Mouse (Mus musculus) activated CD4-positive, CD25-positive, alpha-beta regulatory T cell, adult 9 weeks (primary cell): ENCODE data around the gene Pqbp1. TPM values are rescaled to one million over a fixed set of nuclear protein-coding genes. Genes with fewer than 3 reads are reported as not detected.

ENCODE experiments used
- polyA plus RNA-seq: library from polyadenylated mRNA; unstranded; fragments of 100-300 nt; shearing (Covaris generic); gene quantifications from one replicate; pipeline ENCODE4 v1.2.1, GENCODE M21; 2017

The Pqbp1 gene
- polyA plus RNA-seq, result 155 TPM

GRCm38 (mm10) chrX:7898880-7899874, at the start of gene Pqbp1, which contains the start of gene Timm17b:
Gene Pqbp1, minus strand, starts transcription at chrX:7899269.
Gene Timm17b, plus strand, starts transcription at chrX:7899357.

GRCm38 (mm10) chrX:7947108-7947899, 48.2 kb upstream of the Pqbp1 start, which contains the start of gene Hdac6:
Gene Hdac6, minus strand, starts transcription at chrX:7947889.

GRCm38 (mm10) chrX:7928270-7928790, 29.3 kb upstream of the Pqbp1 start, which contains the start of gene Eras:
Gene Eras, minus strand, starts transcription at chrX:7928607.

GRCm38 (mm10) chrX:7919601-7920383, 20.7 kb upstream of the Pqbp1 start, which contains the start of gene Pcsk1n:
Gene Pcsk1n, plus strand, starts transcription at chrX:7919822.

GRCm38 (mm10) chrX:7909242-7909641, 10.2 kb upstream of the Pqbp1 start, which contains the start of gene Gm10490:
Gene Gm10490, plus strand, starts transcription at chrX:7909542.

GRCm38 (mm10) chrX:7907735-7908134, 8.7 kb upstream of the Pqbp1 start, which contains the start of gene Gm10491:
Gene Gm10491, minus strand, starts transcription at chrX:7907835.

GRCm38 (mm10) chrX:7883841-7884567, 15.1 kb downstream of the Pqbp1 start, which contains the start of gene Slc35a2:
Gene Slc35a2, plus strand, starts transcription at chrX:7884028.

GRCm38 (mm10) chrX:7878007-7878419, 21.1 kb downstream of the Pqbp1 start, which contains the start of gene Pim2:
Gene Pim2, plus strand, starts transcription at chrX:7878262.

Other genes with a start within 250 kb of the Pqbp1 start
- 35.1 TPM for gene Prickle3, start 242.0 kb downstream of the Pqbp1 start, polyA plus RNA-seq
- gene Plp2, start 227.9 kb downstream of the Pqbp1 start, polyA plus RNA-seq, result 130 TPM
- gene Magix, start 218.0 kb downstream of the Pqbp1 start, polyA plus RNA-seq, result not detected
- gene Gpkow, start 202.1 kb downstream of the Pqbp1 start, polyA plus RNA-seq, result 69.0 TPM
- gene Wdr45, start 184.9 kb downstream of the Pqbp1 start, polyA plus RNA-seq, result 85.0 TPM
- gene Gm45208, start 177.0 kb downstream of the Pqbp1 start, polyA plus RNA-seq, result not detected
- gene Praf2, start 170.8 kb downstream of the Pqbp1 start, polyA plus RNA-seq, result 35.0 TPM
- 0.70 TPM for gene Ccdc120, start 148.4 kb downstream of the Pqbp1 start, polyA plus RNA-seq
- 47.9 TPM for gene Tfe3, start 136.7 kb downstream of the Pqbp1 start, polyA plus RNA-seq
- 112 TPM for gene Gripap1, start 109.5 kb downstream of the Pqbp1 start, polyA plus RNA-seq
- 1.1 TPM for gene Kcnd1, start 77.0 kb downstream of the Pqbp1 start, polyA plus RNA-seq
- gene Otud5, start 57.9 kb downstream of the Pqbp1 start, polyA plus RNA-seq, result 16.6 TPM
- 75.3 TPM for gene Pim2, start 21.0 kb downstream of the Pqbp1 start, polyA plus RNA-seq
- gene Slc35a2, start 15.2 kb downstream of the Pqbp1 start, polyA plus RNA-seq, result 41.7 TPM
- gene Timm17b, start 88 bp upstream of the Pqbp1 start, polyA plus RNA-seq, result 154 TPM
- gene Gm10491, start 8.6 kb upstream of the Pqbp1 start, polyA plus RNA-seq, result not detected
- not detected for gene Gm10490, start 10.3 kb upstream of the Pqbp1 start, polyA plus RNA-seq
- not detected for gene Pcsk1n, start 20.6 kb upstream of the Pqbp1 start, polyA plus RNA-seq
- not detected for gene Eras, start 29.3 kb upstream of the Pqbp1 start, polyA plus RNA-seq
- 21.6 TPM for gene Hdac6, start 48.6 kb upstream of the Pqbp1 start, polyA plus RNA-seq
- gene Gata1, start 78.8 kb upstream of the Pqbp1 start, polyA plus RNA-seq, result 41.6 TPM
- gene Glod5, start 119.2 kb upstream of the Pqbp1 start, polyA plus RNA-seq, result not detected
- 27.3 TPM for gene Suv39h1, start 175.5 kb upstream of the Pqbp1 start, polyA plus RNA-seq
- gene Was, start 191.2 kb upstream of the Pqbp1 start, polyA plus RNA-seq, result 92.8 TPM
- 33.2 TPM for gene Wdr13, start 233.6 kb upstream of the Pqbp1 start, polyA plus RNA-seq
- 443 TPM for gene Rbm3, start 246.6 kb upstream of the Pqbp1 start, polyA plus RNA-seq